Mouse (Mus musculus): ENCODE results near the gene Gm35549.

Gm35549 gene

GRCm38 (mm10) chr9:122826743-122827142 is 17.1 kb downstream of the Gm35549 start:
- DNase-seq (ENCODE audit: low spot score): no peak

GRCm38 (mm10) chr9:122823374-122824017 is 20.3 kb downstream of the Gm35549 start:
- DNase-seq (ENCODE audit: low spot score): no peak

GRCm38 (mm10) chr9:122815239-122815851 is 28.5 kb downstream of the Gm35549 start:
- no peak for DNase-seq (ENCODE audit: low spot score)

- no peak for DNase-seq (ENCODE audit: low spot score)
Observed at GRCm38 (mm10) chr9:122814775-122815174, 29.1 kb downstream of the Gm35549 start.

- no peak for DNase-seq (ENCODE audit: low spot score)
Observed at GRCm38 (mm10) chr9:122812386-122812785, 31.4 kb downstream of the Gm35549 start.

GRCm38 (mm10) chr9:122810212-122810611 is 33.6 kb downstream of the Gm35549 start:
- DNase-seq (ENCODE audit: low spot score): no peak

- DNase-seq (ENCODE audit: low spot score): no peak
Observed at GRCm38 (mm10) chr9:122807186-122807585, 36.6 kb downstream of the Gm35549 start.

- no peak for DNase-seq (ENCODE audit: low spot score)
Observed at GRCm38 (mm10) chr9:122805845-122806341, 37.9 kb downstream of the Gm35549 start.

GRCm38 (mm10) chr9:122805053-122805844 is 38.6 kb downstream of the Gm35549 start, which contains the start of gene Tcaim:
Gene Tcaim (plus strand): TSS chr9:122805539.
- DNase-seq (ENCODE audit: low spot score): peak; percentile 90

GRCm38 (mm10) chr9:122786534-122786933 is 57.3 kb downstream of the Gm35549 start:
- no peak for DNase-seq (ENCODE audit: low spot score)

GRCm38 (mm10) chr9:122785231-122785630 is 58.6 kb downstream of the Gm35549 start:
- DNase-seq (ENCODE audit: low spot score): no peak

All from T-cell, adult 2 months (primary cell).